Mouse (Mus musculus) lung, adult 2 months (tissue): ENCODE data around the gene Btrc. TPM values are rescaled to one million over a fixed set of nuclear protein-coding genes. Genes with fewer than 3 reads are reported as not detected.
"Not testable (repeated sequence)": the region's sequence is repeated elsewhere in the genome, so short reads cannot be mapped to it uniquely, and the experiment has no call there.

ENCODE experiments used
- DNase-seq: peaks from one replicate; pipeline ENCODE4 v3.0.0; 2022
- H3K4me1 ChIP-seq: fragments of 200-500 bp; 2 replicates; pipeline ENCODE4 v1.6.1; 2011; ENCODE audit warnings: low read length; ENCODE audit not compliant: control insufficient read depth, insufficient read depth
- H3K4me3 ChIP-seq: fragments of 200-500 bp; replicated peaks from 2 replicates; pipeline ENCODE3; 2011; ENCODE audit warnings: low read depth, mild to moderate bottlenecking, control low read depth, low read length; ENCODE audit errors: extremely low read depth
- CTCF ChIP-seq: fragments of 200-500 bp; IDR thresholded peaks from 2 replicates; pipeline ENCODE4 v1.5.1; 2011; ENCODE audit warnings: mild to moderate bottlenecking, low read length, control low read depth; ENCODE audit not compliant: insufficient read depth
- POLR2A ChIP-seq: fragments of 200-500 bp; IDR thresholded peaks from 2 replicates; pipeline ENCODE4 v1.6.1; 2011; ENCODE audit warnings: low read depth, mild to moderate bottlenecking, control low read depth, low read length, borderline replicate concordance; ENCODE audit errors: extremely low read depth
- WGBS: fragments of 180-500 bp; shearing (Covaris S2); methylation state at CpG from one replicate; pipeline ENCODE4 v1.1.7; 2018; 5-methylcytosine and 5-hydroxymethylcytosine counted together
- polyA plus RNA-seq: library from polyadenylated mRNA; depleted of rRNA; stranded (reverse); fragments of >200 nt; gene quantifications from 2 replicates; pipeline ENCODE4 v1.2.3, GENCODE M21; 2012

Gene Btrc
- polyA plus RNA-seq, 1 experiment, result 16.9 TPM

DNA sequence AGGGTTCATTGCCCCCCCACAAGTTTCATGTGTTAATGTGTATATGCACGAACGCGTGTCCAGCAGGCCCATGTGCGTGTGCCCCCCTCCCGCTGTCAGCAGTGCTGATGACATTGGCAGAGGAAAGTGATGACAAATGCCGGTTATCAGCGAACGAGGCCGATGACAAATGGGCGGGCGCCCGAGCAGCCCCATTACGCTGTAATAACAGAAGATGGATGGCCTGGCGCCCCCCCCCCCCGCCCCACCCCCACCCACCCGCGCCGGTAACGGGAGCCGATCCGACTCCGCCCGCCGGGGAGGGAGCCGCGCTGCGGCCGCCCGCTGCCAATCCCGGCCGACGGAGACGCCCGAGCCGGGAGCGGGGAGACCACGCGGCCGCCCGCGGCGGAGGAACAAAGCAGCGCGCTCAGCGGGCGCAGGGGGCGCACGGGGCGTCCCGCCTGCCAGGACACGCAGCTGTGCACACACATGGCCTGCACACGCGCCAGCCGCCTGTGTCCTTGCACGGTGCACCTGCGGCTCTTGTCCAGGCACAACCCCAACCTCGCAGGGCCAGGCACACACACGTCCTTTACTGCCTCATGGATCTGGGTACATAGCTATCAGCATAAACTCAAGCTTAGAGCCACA lies 178.0 kb downstream of the Btrc start:
- TF ChIP-seq CTCF, result no peak
- no peak for TF ChIP-seq POLR2A

GRCm38 (mm10) chr19:45542061-45542460 lies 178.5 kb downstream of the Btrc start:
- DNase-seq, result no peak
- 34% methylated on average over 3 of the region's 3 CpGs for WGBS
- no peak for TF ChIP-seq CTCF
- TF ChIP-seq POLR2A, result no peak
- Histone ChIP-seq H3K4me1 (peaks cover 8% of the 10 kb centered on the region; the same call in 1 of the 2 replicates), H3K4me3 (no peak overlapping the region)

More for the DNA sequence above, 178.0 kb downstream of the Btrc start:
- WGBS, result under 1% methylated on average over 58 of the region's 58 CpGs
- DNase-seq, result no peak
- H3K4me1 ChIP-seq, result peaks cover 8% of the 10 kb centered on the region; the same call in 1 of the 2 replicates
- no peak overlapping the region for H3K4me3 ChIP-seq

GRCm38 (mm10) chr19:45544152-45544924 lies 180.8 kb downstream of the Btrc start:
- Histone ChIP-seq H3K4me3 (peak overlapping the region; percentile 9), H3K4me1 (peaks cover 8% of the 10 kb centered on the region; the same call in 1 of the 2 replicates)
- no peak for DNase-seq
- 3% methylated on average over 21 of the region's 26 CpGs for WGBS
- no peak for TF ChIP-seq CTCF
- no peak for TF ChIP-seq POLR2A

DNA sequence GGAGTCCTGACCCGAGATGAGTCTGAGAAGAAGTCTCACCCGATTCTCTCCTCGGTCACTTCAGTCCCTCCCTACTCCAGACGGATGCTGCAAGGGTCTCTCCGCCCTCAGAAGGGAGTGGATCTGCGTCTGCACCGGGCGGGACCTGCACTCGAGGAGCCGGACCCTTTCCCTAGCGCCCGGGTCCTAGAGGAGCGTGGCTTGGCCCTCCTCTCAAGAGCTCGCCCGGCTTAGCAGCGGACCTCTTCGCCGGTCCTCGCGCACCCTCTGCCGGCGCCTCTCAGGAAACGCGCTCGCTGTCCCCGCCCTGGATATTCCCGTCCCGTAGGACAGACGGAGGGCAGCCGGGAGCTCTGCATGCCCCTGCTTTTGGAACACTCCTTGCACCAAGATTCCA lies 181.4 kb downstream of the Btrc start:
- H3K4me3 ChIP-seq, result peak overlapping the region; percentile 9
- DNase-seq, result peak; percentile 81
- TF ChIP-seq CTCF (peak; percentile 51), POLR2A (no peak)
- WGBS, result under 1% methylated on average over 30 of the region's 30 CpGs
- H3K4me1 ChIP-seq, result peaks cover 8% of the 10 kb centered on the region; the same call in 1 of the 2 replicates

GRCm38 (mm10) chr19:45548196-45548595 lies 184.7 kb downstream of the Btrc start:
- H3K4me3 ChIP-seq, H3K4me1 ChIP-seq, DNase-seq: not testable (repeated sequence)

DNA sequence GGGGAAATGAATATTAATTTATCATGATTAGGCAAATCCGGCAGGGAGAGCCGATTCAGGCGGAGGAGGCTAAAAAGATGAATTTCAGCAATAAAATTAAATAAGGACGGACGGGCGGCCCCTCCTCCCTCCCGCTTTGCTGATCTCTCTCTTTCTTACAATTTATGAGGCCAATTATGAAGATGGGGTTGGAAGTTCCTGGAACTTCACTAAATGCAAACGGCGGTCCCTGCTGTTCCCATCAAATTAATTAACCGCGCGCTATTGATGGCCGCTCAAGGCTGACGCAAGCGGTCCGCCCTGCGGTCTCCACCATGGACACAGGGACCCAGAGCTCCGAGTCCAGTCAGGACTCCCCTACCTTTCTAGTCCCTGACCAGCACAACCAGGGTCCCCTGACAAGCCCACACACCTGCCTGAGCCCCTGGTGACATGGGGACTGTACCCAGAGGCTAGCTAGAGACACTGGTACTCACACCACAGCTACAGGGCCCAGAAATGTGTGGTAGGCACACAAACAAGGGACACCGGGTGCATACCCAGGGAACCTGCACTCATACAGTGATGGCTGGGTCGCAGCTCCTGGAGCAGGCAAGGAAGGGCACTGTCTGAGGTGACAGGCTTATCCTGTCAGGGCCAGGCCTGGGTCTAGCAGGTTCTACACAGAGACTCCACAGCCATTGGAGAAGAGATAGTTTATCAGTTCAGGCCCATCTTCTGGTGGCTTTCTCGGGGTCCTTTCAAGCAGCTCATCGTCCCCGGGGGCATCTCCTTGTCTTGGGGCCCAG lies 185.8 kb downstream of the Btrc start:
- DNase-seq, result no peak
- TF ChIP-seq POLR2A (no peak), CTCF (no peak)
- WGBS, result 89% methylated on average over 23 of the region's 23 CpGs
- Histone ChIP-seq H3K4me3 (no peak overlapping the region), H3K4me1 (0 out of 2 replicates have a peak, but pooled peaks cover 4% of the 10 kb centered on the region)

DNA sequence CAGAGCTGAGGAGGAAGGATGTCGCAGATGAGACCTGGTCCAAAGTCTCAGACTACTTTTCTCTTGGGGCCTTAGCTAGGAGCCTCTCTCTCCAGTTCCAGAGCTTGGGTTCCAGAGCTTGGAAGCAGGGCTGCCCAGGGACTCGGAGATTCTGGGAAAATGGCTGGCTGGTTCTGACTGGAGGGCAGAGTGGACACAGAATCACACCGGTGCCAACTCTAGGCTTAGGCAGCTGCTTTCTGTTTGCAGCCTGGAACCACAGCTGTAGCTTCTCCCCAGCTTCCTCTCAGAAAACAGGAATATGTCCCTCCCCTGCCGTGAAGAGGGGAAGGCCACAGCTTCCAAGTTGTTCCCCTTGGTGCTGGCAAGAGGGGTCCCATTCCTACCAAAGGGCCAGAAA lies 186.4 kb downstream of the Btrc start:
- DNase-seq, result no peak
- 63% methylated on average over 4 of the region's 4 CpGs for WGBS
- TF ChIP-seq POLR2A, result no peak
- no peak for TF ChIP-seq CTCF

DNA sequence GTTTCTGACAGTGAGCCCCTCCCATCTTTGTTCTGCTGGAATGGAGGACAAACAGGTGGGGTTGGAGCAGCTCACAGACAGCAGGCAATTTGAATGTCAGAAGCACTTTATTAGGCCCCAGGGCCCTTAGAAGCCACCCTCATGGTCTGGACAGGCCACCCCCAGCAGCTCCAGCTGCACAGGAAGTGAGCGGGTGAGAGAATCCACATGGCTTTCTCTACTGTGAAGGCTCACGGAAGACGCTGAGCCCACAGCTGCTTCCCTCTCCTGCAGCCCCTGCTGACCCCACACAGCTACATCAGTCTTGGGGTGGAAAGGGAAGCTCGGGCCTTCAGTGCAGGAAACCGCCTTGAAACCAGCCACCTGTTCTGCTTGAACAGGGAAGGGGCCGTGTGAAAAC lies 188.7 kb downstream of the Btrc start:
- no peak overlapping the region for H3K4me3 ChIP-seq
- H3K4me1 ChIP-seq, result no peaks in the 10 kb centered on the region
- TF ChIP-seq POLR2A (no peak), CTCF (no peak)
- WGBS, result 40% methylated on average over 6 of the region's 6 CpGs
- DNase-seq, result no peak

More for the DNA sequence above, 186.4 kb downstream of the Btrc start:
- no peak overlapping the region for H3K4me3 ChIP-seq
- no peaks in the 10 kb centered on the region for H3K4me1 ChIP-seq

- H3K4me3 ChIP-seq, result no peak overlapping the region
- WGBS, result 93% methylated on average over 11 of the region's 11 CpGs
- DNase-seq, result no peak
- H3K4me1 ChIP-seq, result no peaks in the 10 kb centered on the region
- TF ChIP-seq CTCF, result no peak
- TF ChIP-seq POLR2A, result no peak
Observed at GRCm38 (mm10) chr19:45554136-45554535, 190.6 kb downstream of the Btrc start.
